Mouse (Mus musculus) kidney, adult 18-20 months (tissue): ENCODE results near the gene Gpatch1.
A peak's percentile ranks its signal among the peaks of the same experiment; 100 is the strongest.

Experiments
- DNase-seq: peaks from one replicate; pipeline ENCODE4 v3.0.0; 2021

The Gpatch1 gene

GRCm38 (mm10) chr7:35317729-35318609, at the start of gene Gpatch1:
Gene Gpatch1 (minus strand): TSS chr7:35318440.
- peak; percentile 98 for DNase-seq

GRCm38 (mm10) chr7:35365161-35365910, 47.1 kb upstream of the Gpatch1 start:
- peak; percentile 50 for DNase-seq

GRCm38 (mm10) chr7:35362868-35363267, 44.6 kb upstream of the Gpatch1 start:
- peak; percentile 16 for DNase-seq

- no peak for DNase-seq
Measured at GRCm38 (mm10) chr7:35362253-35362652, 44.0 kb upstream of the Gpatch1 start.

GRCm38 (mm10) chr7:35357621-35358020, 39.4 kb upstream of the Gpatch1 start:
- no peak for DNase-seq

- peak; percentile 39 for DNase-seq
Measured at GRCm38 (mm10) chr7:35355303-35355872, 37.1 kb upstream of the Gpatch1 start.

GRCm38 (mm10) chr7:35353306-35353705, 35.1 kb upstream of the Gpatch1 start:
- no peak for DNase-seq

GRCm38 (mm10) chr7:35351155-35351554, 32.9 kb upstream of the Gpatch1 start:
- DNase-seq: no peak

GRCm38 (mm10) chr7:35349886-35350684, 31.8 kb upstream of the Gpatch1 start:
- DNase-seq: peak; percentile 40

- no peak for DNase-seq
Measured at GRCm38 (mm10) chr7:35349022-35349421, 30.8 kb upstream of the Gpatch1 start.

GRCm38 (mm10) chr7:35347918-35348700, 29.9 kb upstream of the Gpatch1 start:
- no peak for DNase-seq

GRCm38 (mm10) chr7:35344785-35345330, 26.6 kb upstream of the Gpatch1 start:
- DNase-seq: no peak

GRCm38 (mm10) chr7:35342498-35342897, 24.3 kb upstream of the Gpatch1 start:
- DNase-seq: no peak

- peak; percentile 29 for DNase-seq
Measured at GRCm38 (mm10) chr7:35341282-35341681, 23.0 kb upstream of the Gpatch1 start.

- DNase-seq: no peak
Measured at GRCm38 (mm10) chr7:35340196-35340595, 22.0 kb upstream of the Gpatch1 start.

GRCm38 (mm10) chr7:35334527-35335452, 16.6 kb upstream of the Gpatch1 start:
- DNase-seq: peak; percentile 64

GRCm38 (mm10) chr7:35333692-35334526, 15.7 kb upstream of the Gpatch1 start, which contains the start of gene Rhpn2:
Gene Rhpn2 (plus strand): TSS chr7:35334170.
- DNase-seq: peak; percentile 100

GRCm38 (mm10) chr7:35333231-35333651, 15.0 kb upstream of the Gpatch1 start:
- no peak for DNase-seq

- peak; percentile 50 for DNase-seq
Measured at GRCm38 (mm10) chr7:35331590-35331989, 13.3 kb upstream of the Gpatch1 start.
